Mouse (Mus musculus): ENCODE data around the gene Myo15b.

- TF ChIP-seq CTCF (IDR thresholded peaks at IDR 0.05; ENCODE audit: borderline replicate concordance, insufficient read depth, low read depth, low read length) (no peak), POLR2A (IDR thresholded peaks at IDR 0.05; ENCODE audit: borderline replicate concordance, insufficient read depth, low read length) (no peak)
These were observed 18.5 kb upstream of the Myo15b start for GRCm38 (mm10) chr11:115839732-115840131.
